Comparison of ENCODE assay signal across 8 mouse cellular contexts in the genomic region with DNA sequence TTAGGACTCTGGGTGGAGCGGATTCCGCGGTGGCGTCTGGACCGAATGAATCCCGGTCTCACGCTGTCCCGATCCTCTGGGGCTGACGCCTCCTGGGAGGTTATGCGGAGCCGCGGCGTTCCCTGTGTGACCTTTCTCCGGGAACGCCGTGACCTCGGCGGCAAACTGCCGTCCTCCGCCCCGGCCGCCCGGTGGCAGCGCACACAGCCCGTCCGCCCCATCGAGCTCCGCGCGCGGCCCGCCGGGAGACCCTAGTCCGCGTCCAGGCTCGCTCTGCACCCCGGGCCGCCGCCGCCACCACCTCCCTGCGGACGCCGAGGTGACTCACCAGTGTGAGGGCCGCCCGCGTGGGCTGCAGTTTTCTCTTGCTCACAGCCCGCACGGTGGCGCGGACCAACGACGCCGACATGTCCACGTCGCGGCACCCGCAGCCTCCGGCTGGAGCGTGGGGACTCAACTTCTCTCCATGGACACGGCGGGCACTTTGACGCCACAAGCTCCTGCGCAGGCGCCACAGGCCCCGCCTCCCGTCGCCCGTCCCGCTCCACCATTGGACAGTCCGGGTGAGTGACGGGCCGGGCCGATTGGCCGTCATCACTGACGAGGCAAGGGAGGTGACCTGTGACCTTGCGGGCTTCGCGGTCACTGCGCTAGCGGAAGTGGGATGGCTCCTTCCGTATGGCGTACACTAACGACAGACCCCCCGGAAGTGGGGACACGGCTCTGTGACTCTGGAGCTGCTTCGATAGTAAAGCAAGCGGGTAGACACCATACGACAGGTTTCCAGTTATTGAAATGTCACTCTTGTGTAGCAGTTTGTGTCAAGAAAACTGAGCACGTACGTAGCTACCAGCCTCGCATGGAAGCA. TPM values are rescaled to one million over a fixed set of nuclear protein-coding genes. Genes with fewer than 3 reads are reported as not detected.
A peak's percentile ranks its signal among the peaks of the same experiment; 100 is the strongest.
DNase-seq lines count a peak whose midpoint lies in the region; ATAC-seq and TF ChIP-seq lines count a peak whose summit lies in the region.

A gene (minus strand): TSS at position 515 of the 868 bp plus-strand sequence.

- peak; percentile 98 for DNase-seq in CH12.LX (ENCODE audit: extremely low read depth)
- peak; percentile 93 for DNase-seq in c-Kit-positive CD71-positive TER-119-negative erythroid progenitor cells, embryonic 14.5 days (ENCODE audit: low read depth)
- DNase-seq in heart, postnatal 0 days (ENCODE audit: low spot score), result peak; percentile 95
- peak; percentile 99 to 100 for DNase-seq in kidney, postnatal 4 days

- WGBS in forebrain, embryonic 12.5 days, result under 1% methylated on average over 91 of the region's 91 CpGs
- under 1% methylated on average over 89 of the region's 91 CpGs for WGBS in heart, postnatal 0 days
- under 1% methylated on average over 89 of the region's 91 CpGs for WGBS in liver, embryonic 16.5 days (ENCODE audit: insufficient replicate concordance)
- under 1% methylated on average over 91 of the region's 91 CpGs for WGBS in neural tube, embryonic 13.5 days

- H3K9ac ChIP-seq in CH12.LX (ENCODE audit: insufficient read depth, low read depth), result peak within 1 kb of the TSS; percentile 93
- H3K9ac ChIP-seq in forebrain, embryonic 12.5 days, result peak within 1 kb of the TSS; percentile 82
- H3K9ac ChIP-seq in heart, postnatal 0 days (replicated peaks; ENCODE audit: low read depth, low read length), result peak within 1 kb of the TSS; percentile 98
- H3K9ac ChIP-seq in liver, embryonic 16.5 days (ENCODE audit: low read depth, low read length), result peak within 1 kb of the TSS; percentile 99
- H3K9ac ChIP-seq in neural tube, embryonic 13.5 days, result peak within 1 kb of the TSS; percentile 88

- peak within 1 kb of the TSS; percentile 93 to 99 (median 94) for H3K4me3 ChIP-seq in CH12.LX (replicated peaks in 1 of 3; ENCODE audit: low read depth in 2 of 3, low read length in 2 of 3, poor library complexity in 1 of 3)
- peak within 1 kb of the TSS; percentile 93 for H3K4me3 ChIP-seq in forebrain, embryonic 12.5 days (replicated peaks)
- peak within 1 kb of the TSS; percentile 94 for H3K4me3 ChIP-seq in heart, postnatal 0 days (ENCODE audit: low read depth, low read length)
- H3K4me3 ChIP-seq in liver, embryonic 16.5 days (ENCODE audit: low read depth, low read length), result peak within 1 kb of the TSS; percentile 94
- peak within 1 kb of the TSS; percentile 89 for H3K4me3 ChIP-seq in neural tube, embryonic 13.5 days
- H3K4me3 ChIP-seq in testis, adult 2 months (ENCODE audit: control insufficient read depth, low read depth, low read length), result peak within 1 kb of the TSS; percentile 88

- peaks cover 9 to 32% of the 10 kb centered on the region in 2 experiments; a peak in 3 of 4 replicates for H3K4me1 ChIP-seq in CH12.LX (ENCODE audit: control insufficient read depth in 1 of 2, insufficient read depth in 2 of 2)
- peaks cover 48% of the 10 kb centered on the region for H3K4me1 ChIP-seq in forebrain, embryonic 12.5 days
- H3K4me1 ChIP-seq in heart, postnatal 0 days (ENCODE audit: control insufficient read depth, insufficient read depth), result peaks cover 45% of the 10 kb centered on the region
- peaks cover 54% of the 10 kb centered on the region for H3K4me1 ChIP-seq in liver, embryonic 16.5 days (ENCODE audit: control insufficient read depth, low read depth, low read length)
- H3K4me1 ChIP-seq in neural tube, embryonic 13.5 days (replicated peaks), result peaks cover 48% of the 10 kb centered on the region
- peaks cover 12% of the 10 kb centered on the region for H3K4me1 ChIP-seq in testis, adult 2 months (ENCODE audit: control insufficient read depth, insufficient read depth, low read length)

- H3K27ac ChIP-seq in CH12.LX (ENCODE audit: insufficient read depth, low read depth), result peak within 1 kb of the TSS; percentile 91
- H3K27ac ChIP-seq in forebrain, embryonic 12.5 days, result peak within 1 kb of the TSS; percentile 97
- peak within 1 kb of the TSS; percentile 97 for H3K27ac ChIP-seq in heart, postnatal 0 days (ENCODE audit: low read depth)
- peak within 1 kb of the TSS; percentile 100 for H3K27ac ChIP-seq in liver, embryonic 16.5 days (ENCODE audit: low read length)
- peak within 1 kb of the TSS; percentile 98 for H3K27ac ChIP-seq in neural tube, embryonic 13.5 days (replicated peaks)
- peak within 1 kb of the TSS; percentile 96 for H3K27ac ChIP-seq in testis, adult 2 months (ENCODE audit: control insufficient read depth, insufficient read depth, low read depth, low read length)

- TF ChIP-seq CTCF in CH12.LX (conservative IDR thresholded peaks at IDR 0.05 in 1 of 2, IDR thresholded peaks at IDR 0.05 in 1 of 2; ENCODE audit: low read depth in 2 of 2, low read length in 2 of 2), result no peak
- TF ChIP-seq CTCF in heart, postnatal 0 days (IDR thresholded peaks at IDR 0.05; ENCODE audit: low read depth), result no peak
- TF ChIP-seq CTCF in testis, adult 2 months (IDR thresholded peaks at IDR 0.05; ENCODE audit: control insufficient read depth, insufficient read depth, insufficient replicate concordance, low read depth, low read length), result no peak

- TF ChIP-seq POLR2A in CH12.LX (IDR thresholded peaks at IDR 0.05; ENCODE audit: low read depth, low read length), result peak; percentile 72
- peak; percentile 89 for TF ChIP-seq POLR2A in testis, adult 2 months (IDR thresholded peaks at IDR 0.05; ENCODE audit: control insufficient read depth, low read depth, low read length)

- H3K79me2 ChIP-seq in CH12.LX (replicated peaks; ENCODE audit: control insufficient read depth, extremely low read depth, insufficient read depth, poor library complexity, severe bottlenecking), result peaks cover 27% of the 10 kb centered on the region

- peak; percentile 98 for ATAC-seq in forebrain, embryonic 12.5 days (ENCODE audit: low FRiP score)
- peak; percentile 95 for ATAC-seq in heart, postnatal 0 days (ENCODE audit: insufficient read depth, low read depth)
- peak; percentile 92 for ATAC-seq in liver, embryonic 16.5 days (ENCODE audit: low read depth)
- ATAC-seq in neural tube, embryonic 13.5 days (ENCODE audit: low read depth), result peak; percentile 98

- peak within 1 kb of the TSS; percentile 99 for H3K4me2 ChIP-seq in CH12.LX (ENCODE audit: insufficient read depth, low read depth, poor library complexity, severe bottlenecking)
- H3K4me2 ChIP-seq in forebrain, embryonic 12.5 days, result peak within 1 kb of the TSS; percentile 62
- H3K4me2 ChIP-seq in heart, postnatal 0 days (ENCODE audit: low read depth, low read length), result peak within 1 kb of the TSS; percentile 68
- peak within 1 kb of the TSS; percentile 94 for H3K4me2 ChIP-seq in liver, embryonic 16.5 days (ENCODE audit: low read depth, low read length)
- peak within 1 kb of the TSS; percentile 65 for H3K4me2 ChIP-seq in neural tube, embryonic 13.5 days

- dilution Hi-C loops in CH12.LX (cut with MboI; ENCODE audit: extremely low pct_ligation_motif_present, extremely low pct_unique_long_range_greater_than_20kb, low sequenced_read_pairs), result no loop called here

- TF ChIP-seq RAD21 in CH12.LX (IDR thresholded peaks at IDR 0.05; ENCODE audit: low read depth, low read length), result no peak

- H3K9me3 ChIP-seq in CH12.LX (replicated peaks; ENCODE audit: low read length), result no peaks in the 10 kb centered on the region
- H3K9me3 ChIP-seq in forebrain, embryonic 12.5 days, result no peaks in the 10 kb centered on the region
- H3K9me3 ChIP-seq in heart, postnatal 0 days (replicated peaks; ENCODE audit: control insufficient read depth, low read length), result no peaks in the 10 kb centered on the region
- H3K9me3 ChIP-seq in liver, embryonic 16.5 days (replicated peaks; ENCODE audit: control insufficient read depth, low read length), result no peaks in the 10 kb centered on the region
- H3K9me3 ChIP-seq in neural tube, embryonic 13.5 days, result no peaks in the 10 kb centered on the region

- in situ Hi-C loops in CH12.LX (cut with MboI; ENCODE audit: low pct_ligation_motif_present, low pct_unique_long_range_greater_than_20kb, low sequenced_read_pairs), result no loop called here

- peak; percentile 42; the same call in 1 of the 2 replicates for TF ChIP-seq EP300 in CH12.LX (IDR thresholded peaks at IDR 0.05; ENCODE audit: low read length)
- TF ChIP-seq EP300 in heart, postnatal 0 days (IDR thresholded peaks at IDR 0.05; ENCODE audit: low read depth), result no peak

- peaks cover 14 to 46% of the 10 kb centered on the region in 2 experiments for H3K36me3 ChIP-seq in CH12.LX (replicated peaks in 1 of 2; ENCODE audit: control insufficient read depth in 1 of 2, insufficient read depth in 1 of 2, low read length in 1 of 2)
- peaks cover 22% of the 10 kb centered on the region for H3K36me3 ChIP-seq in forebrain, embryonic 12.5 days (replicated peaks)
- peaks cover 20% of the 10 kb centered on the region for H3K36me3 ChIP-seq in heart, postnatal 0 days (replicated peaks; ENCODE audit: control insufficient read depth, insufficient read depth, low read length)
- H3K36me3 ChIP-seq in liver, embryonic 16.5 days (ENCODE audit: control insufficient read depth, insufficient read depth), result peaks cover 30% of the 10 kb centered on the region
- H3K36me3 ChIP-seq in neural tube, embryonic 13.5 days, result peaks cover 23% of the 10 kb centered on the region
- H3K36me3 ChIP-seq in testis, adult 2 months (ENCODE audit: control insufficient read depth, insufficient read depth, low read length), result no peaks in the 10 kb centered on the region; the same call in none of the 2 replicates

- no peaks in the 10 kb centered on the region for H3K27me3 ChIP-seq in CH12.LX (replicated peaks)
- no peaks in the 10 kb centered on the region for H3K27me3 ChIP-seq in forebrain, embryonic 12.5 days
- H3K27me3 ChIP-seq in heart, postnatal 0 days (ENCODE audit: control insufficient read depth, insufficient read depth, low read length), result no peaks in the 10 kb centered on the region
- no peaks in the 10 kb centered on the region for H3K27me3 ChIP-seq in liver, embryonic 16.5 days (ENCODE audit: control insufficient read depth, insufficient read depth, low read depth, low read length)
- no peaks in the 10 kb centered on the region for H3K27me3 ChIP-seq in neural tube, embryonic 13.5 days
- no peaks in the 10 kb centered on the region for H3K27me3 ChIP-seq in testis, adult 2 months (ENCODE audit: control insufficient read depth, insufficient read depth, low read length)

TF ChIP-seq in CH12.LX, 34 proteins besides CTCF, POLR2A, EP300 and RAD21 (continues in another document):
- TF ChIP-seq JUND (conservative IDR thresholded peaks at IDR 0.05; ENCODE audit: low read depth, low read length) (no peak), MYC (IDR thresholded peaks at IDR 0.05; ENCODE audit: low read depth, low read length) (peak; percentile 54; the same call in 1 of the 2 replicates)

RNA-seq across cellular contexts. Expression of the gene that starts here (rescaled TPM):
- 15.8 and 19.6 TPM in 2 replicates for total RNA-seq in CH12.LX (2012; rRNA removed)
- 17.6 and 18.4 TPM in 2 replicates for total RNA-seq in CH12.LX (2014; rRNA removed)
- 33.2 and 41.0 TPM in 2 replicates for polyA plus RNA-seq in CH12.LX (2012; ENCODE audit: insufficient read length, low read depth)
- 111 and 113 TPM in 2 replicates for polyA plus RNA-seq in forebrain, embryonic 12.5 days (2016; fragmentation: Nextera tagmentation; extraction: Ambion mirVana)
- total RNA-seq in heart, postnatal 0 days (2014; rRNA removed; ENCODE audit: low replicate concordance), result 187 and 193 TPM in 2 replicates
- 259 and 270 TPM in 2 replicates for polyA plus RNA-seq in heart, postnatal 0 days (2015; fragmentation: Nextera tagmentation; extraction: Ambion mirVana)
- 224 and 231 TPM in 2 replicates for polyA plus RNA-seq in liver, embryonic 16.5 days (2015; fragmentation: Nextera tagmentation; extraction: Ambion mirVana)
- 153 and 154 TPM in 2 replicates for polyA plus RNA-seq in neural tube, embryonic 13.5 days (2015; fragmentation: Nextera tagmentation; extraction: Ambion mirVana)
- 149 and 158 TPM in 2 replicates for polyA plus RNA-seq in testis, adult 2 months (2012; rRNA removed)

Comparison
In these comparisons a context has a peak if more than half of its experiments do, and no peak if none do; other contexts are left out.
1. Peak in every context shown above with its lines: DNase-seq, ATAC-seq, H3K4me3 ChIP-seq and H3K27ac ChIP-seq.